Mouse (Mus musculus): ENCODE results near the gene Fam129b.

- TF ChIP-seq CTCF (IDR thresholded peaks at IDR 0.05; ENCODE audit: low read depth): no peak
- no peak for TF ChIP-seq EP300 (IDR thresholded peaks at IDR 0.05; ENCODE audit: low read depth)
Measured at GRCm38 (mm10) chr2:32917526-32917925, 41.6 kb downstream of the Fam129b start.

Data from liver, postnatal 0 days (tissue).